Mouse (Mus musculus) gastrocnemius, adult 8-10 months (tissue): ENCODE data around the gene Ndufc1. TPM values are rescaled to one million over a fixed set of nuclear protein-coding genes. Genes with fewer than 3 reads are reported as not detected.
"Not testable (repeated sequence)": the region's sequence is repeated elsewhere in the genome, so short reads cannot be mapped to it uniquely, and the experiment has no call there.

Experiments
- DNase-seq, 2 experiments: peaks; one replicate each; pipeline ENCODE4 v3.0.0; 2022; ENCODE audit warnings: low spot score in 2 of 2
- total RNA-seq, 4 experiments: library from RNA; stranded (reverse); gene quantifications; 2 replicates each; pipeline ENCODE4 v1.2.4; 2022

Ndufc1 gene
- total RNA-seq, 4 experiments from 2014 or later = 957 to 1,091 (median 1,034) TPM

DNA sequence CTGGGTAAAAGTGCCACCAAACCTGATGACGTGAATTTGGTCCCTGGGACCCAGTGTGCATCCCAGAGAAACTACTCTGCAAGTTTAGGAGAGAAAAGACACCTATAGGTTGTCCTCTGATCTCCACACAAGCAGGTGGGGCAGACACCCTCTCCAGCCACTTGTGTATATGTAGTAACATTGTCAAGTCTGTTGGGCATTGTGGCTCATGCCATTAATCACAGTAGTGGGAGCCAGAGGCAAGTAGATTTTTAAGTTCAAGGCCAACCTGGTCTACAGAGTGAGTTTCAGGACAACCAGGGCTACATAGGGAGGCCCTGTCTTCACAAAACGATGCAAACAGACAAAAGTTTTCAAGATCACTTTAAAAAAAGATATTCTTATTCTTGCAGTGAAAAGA, 37.0 kb downstream of the Ndufc1 start:
- DNase-seq = no peak

DNA sequence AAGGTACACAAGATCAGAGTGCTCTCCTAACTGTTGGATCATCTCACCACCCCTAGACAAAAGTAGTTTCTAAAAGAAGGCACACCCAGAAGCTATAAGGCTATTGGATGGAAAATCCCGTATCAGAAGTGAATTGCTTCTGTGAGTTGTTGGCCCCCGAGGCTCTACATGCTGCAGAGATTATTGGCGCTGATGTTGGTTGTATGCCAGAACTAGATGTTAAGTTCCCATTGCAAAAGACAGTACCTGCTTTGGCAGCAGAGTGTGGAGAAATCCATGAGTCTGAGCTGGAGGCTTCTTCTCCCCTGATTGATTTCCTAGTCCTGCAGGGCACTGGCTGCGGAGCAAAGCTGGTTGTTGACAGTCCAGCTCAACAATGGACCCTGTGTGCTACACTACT, 40.8 kb downstream of the Ndufc1 start:
- no peak for DNase-seq

DNA sequence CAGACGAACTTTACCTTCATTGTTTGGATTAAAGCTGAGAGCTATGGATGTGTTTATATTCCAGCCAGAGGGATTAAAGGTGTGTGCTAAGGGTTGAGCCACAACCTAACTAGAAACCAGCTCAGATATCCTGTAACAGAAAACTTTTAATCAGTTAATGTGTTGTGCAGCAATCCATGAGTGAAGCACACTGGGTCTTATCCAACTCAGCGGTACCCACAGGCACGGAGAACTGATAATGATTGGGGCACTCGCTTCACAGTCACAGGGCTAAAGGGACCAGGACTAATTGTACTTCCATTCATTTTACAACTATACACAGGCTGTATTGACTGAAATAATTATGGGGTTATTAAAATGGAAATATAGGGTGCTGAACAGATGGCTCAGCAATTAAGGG, 41.9 kb downstream of the Ndufc1 start:
- no peak for DNase-seq

DNA sequence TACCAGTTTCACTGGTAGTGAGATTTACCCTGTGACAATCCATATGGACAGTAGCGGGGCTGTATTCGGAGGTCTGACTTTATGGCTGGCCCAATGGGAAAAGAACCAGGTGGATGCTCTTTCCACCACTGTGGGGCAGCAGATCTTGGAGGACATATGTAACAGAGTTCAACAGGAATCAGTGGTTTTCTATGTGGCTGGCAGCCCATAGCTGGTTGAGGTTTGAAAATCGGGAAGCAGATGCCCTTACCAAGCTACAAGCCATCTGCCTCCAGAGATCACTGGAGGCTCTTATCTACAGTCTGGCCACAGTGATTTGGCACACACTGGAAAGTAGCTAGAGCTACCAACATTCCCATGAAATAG, 43.3 kb downstream of the Ndufc1 start:
- no peak for DNase-seq

DNA sequence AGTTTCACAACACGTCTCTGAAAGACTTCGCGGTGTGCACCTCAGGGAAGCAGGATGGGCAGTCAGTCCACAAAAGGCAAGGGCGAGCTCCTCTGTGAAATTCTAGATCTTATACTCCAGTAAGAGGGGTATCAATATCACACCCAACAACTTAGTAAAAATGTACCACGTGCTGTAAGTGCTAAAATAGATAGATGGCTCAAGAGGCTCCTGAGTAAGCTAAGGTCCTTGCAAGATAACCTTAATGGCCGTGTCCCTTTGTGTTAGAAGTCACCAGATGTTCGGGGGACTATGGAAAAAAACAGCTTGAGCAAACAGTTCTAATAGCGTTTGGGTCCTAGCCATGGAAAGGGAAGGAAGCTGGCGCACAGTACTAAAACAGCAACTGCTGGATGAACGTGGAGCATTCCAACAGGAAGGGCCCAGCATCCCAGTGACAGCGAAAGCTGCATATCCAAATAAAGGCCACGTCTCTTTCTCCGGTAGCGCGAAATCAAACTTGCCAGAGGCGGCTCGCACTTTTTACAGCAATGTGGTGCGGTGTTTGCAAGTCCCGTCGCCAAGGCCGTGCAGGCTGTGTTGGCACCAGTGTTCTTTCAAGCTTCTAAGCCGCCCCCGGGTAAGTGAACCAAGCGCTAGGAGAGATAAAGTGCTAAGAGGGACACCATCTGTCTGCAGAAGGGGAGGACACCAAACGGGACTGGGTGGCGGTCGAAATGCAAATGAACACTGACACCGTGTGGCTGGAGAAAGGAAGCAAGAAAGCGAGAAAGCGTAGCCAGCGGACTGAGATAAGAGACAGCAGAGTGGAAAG, 43.9 kb downstream of the Ndufc1 start:
- peak; percentile 50 to 54 for DNase-seq

DNA sequence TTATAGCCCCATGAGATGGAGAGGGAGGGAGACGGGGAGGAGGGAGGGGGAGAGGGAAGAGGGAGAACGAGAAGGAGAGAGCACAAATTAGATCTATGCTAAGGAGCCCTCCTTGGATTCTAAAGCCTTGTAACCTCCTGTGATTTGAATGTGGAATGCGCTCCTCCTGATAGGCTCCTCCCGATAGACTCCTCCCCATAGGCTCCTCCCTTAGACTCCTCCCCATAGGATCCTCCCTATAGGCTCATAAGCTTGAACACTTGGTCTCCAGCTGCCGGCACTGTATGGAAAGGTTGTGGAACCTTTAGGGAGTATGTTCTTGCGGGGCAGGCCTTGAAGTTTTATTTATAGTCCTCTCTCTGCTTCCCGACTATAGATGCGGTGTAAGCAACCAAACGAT, 47.7 kb downstream of the Ndufc1 start:
- DNase-seq = no peak

DNA sequence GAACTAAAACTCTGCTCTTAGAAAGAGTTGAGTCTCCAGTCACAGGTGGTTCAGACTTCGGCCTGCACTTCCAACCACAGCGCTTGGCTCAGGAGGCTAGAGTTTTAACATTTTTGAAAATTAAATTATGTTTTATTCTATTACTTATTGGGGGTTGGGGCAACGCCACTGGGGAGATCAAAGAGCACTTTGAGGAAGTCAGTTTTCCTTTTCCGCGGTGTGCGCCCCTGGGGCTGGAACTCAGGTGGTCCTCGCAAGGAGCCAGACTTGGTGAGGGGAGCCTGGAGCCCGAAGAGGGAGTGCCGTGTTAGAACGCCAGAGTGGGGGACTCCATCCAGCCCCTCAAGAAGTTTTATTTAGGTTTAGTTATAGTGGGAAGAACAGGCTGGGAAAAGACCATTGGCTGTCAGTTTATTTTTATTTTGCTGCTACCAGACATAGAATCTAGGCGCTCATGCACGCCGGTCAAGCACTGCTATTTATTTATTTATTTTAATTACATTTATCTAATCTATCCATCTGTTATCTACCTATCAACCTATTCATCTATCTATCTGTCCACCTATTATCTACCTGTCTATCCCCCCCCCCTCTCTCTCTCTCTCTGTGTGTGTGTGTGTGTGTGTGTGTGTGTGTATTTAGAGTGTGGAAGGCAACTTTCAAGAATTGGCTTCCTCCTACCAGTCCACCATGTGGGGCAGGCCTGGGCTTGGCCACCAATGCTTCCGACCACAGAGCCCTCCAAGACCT, 49.1 kb downstream of the Ndufc1 start:
- no peak for DNase-seq

- DNase-seq = peak; percentile 34 to 40
Measured at GRCm38 (mm10) chr3:51358660-51359557, 49.9 kb downstream of the Ndufc1 start.

DNA sequence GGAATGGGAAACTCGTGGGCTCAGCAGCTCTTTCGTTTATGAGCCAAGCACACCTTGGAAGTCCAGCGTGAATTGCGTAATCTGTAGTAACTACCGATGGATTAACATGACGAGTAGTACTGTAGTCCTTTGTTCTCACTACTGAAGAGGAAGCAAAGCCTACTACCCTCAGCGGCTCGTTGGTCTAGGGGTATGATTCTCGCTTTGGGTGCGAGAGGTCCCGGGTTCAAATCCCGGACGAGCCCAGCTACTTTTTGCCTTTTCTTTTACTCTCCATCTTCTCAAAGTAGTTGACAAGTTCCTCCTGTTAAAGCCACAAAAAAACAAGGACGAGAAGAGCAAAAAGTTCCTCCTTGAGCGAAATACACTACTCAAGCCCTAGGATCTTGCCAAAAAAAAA, 50.6 kb downstream of the Ndufc1 start:
- peak; percentile 36 to 39 for DNase-seq

DNA sequence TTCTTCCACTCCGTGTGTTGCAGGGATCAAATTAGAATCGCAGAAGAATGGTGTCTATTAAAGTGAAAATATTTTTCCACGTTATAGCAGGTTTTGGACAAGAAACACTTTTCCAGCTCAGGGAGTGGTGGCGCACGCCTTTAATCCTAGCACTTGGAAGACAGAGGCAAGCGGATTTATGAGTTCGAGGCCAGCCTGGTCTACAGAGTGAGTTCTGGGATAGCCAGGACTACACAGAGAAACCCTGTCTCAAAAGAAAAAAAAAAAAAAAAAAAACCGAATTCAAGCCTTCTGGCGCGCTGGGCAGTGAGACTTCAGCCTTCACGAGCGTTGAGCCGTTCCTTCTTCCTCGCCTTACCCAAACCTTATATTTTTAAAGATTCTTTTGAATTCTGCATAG, 51.2 kb downstream of the Ndufc1 start:
- DNase-seq = no peak

- no peak for DNase-seq
Measured at GRCm38 (mm10) chr3:51357078-51357477, 51.7 kb downstream of the Ndufc1 start.

GRCm38 (mm10) chr3:51354956-51355355, 53.8 kb downstream of the Ndufc1 start:
- not testable (repeated sequence) for DNase-seq

Other genes starting within 250 kb of the Ndufc1 start
- 10 to 100 TPM; 15.7 to 26.0 (median 19.1) TPM for gene Noct, start 184.5 kb downstream of the Ndufc1 start, total RNA-seq
- gene Elf2, start 68.3 kb downstream of the Ndufc1 start, total RNA-seq = 10 to 100 TPM; 45.1 to 52.6 (median 48.5) TPM
- under 1 TPM in 1 of 4 experiments, not detected in 3; 0.85 TPM for gene Mgarp, start 12.2 kb downstream of the Ndufc1 start, total RNA-seq
- 10 to 100 TPM; 40.5 to 53.0 (median 48.0) TPM for gene Naa15, start 6.2 kb upstream of the Ndufc1 start, total RNA-seq
- 1 to 10 TPM; 5.5 to 9.8 (median 8.8) TPM for gene Rab33b, start 74.9 kb upstream of the Ndufc1 start, total RNA-seq
- 100 to 1,000 TPM; 178 to 234 (median 186) TPM for gene Setd7, start 151.9 kb upstream of the Ndufc1 start, total RNA-seq